Mouse (Mus musculus): Measurements from ENCODE around the gene Rbbp8nl. TPM values are rescaled to one million over a fixed set of nuclear protein-coding genes. Genes with fewer than 3 reads are reported as not detected.
"Not testable (repeated sequence)": the region's sequence is repeated elsewhere in the genome, so short reads cannot be mapped to it uniquely, and the experiment has no call there.

Rbbp8nl gene
- polyA plus RNA-seq, 1 experiment from 2014 or later = not detected

- WGBS (ENCODE audit: insufficient replicate concordance) = 61% methylated on average over 2 of the region's 2 CpGs
- no peaks in the 10 kb centered on the region for H3K9me3 ChIP-seq (replicated peaks; ENCODE audit: control insufficient read depth, low read length)
- no peak overlapping the region for H3K4me2 ChIP-seq (ENCODE audit: low read depth, low read length)
- H3K27ac ChIP-seq (ENCODE audit: low read length) = no peak overlapping the region
- no peak for ATAC-seq (ENCODE audit: low read depth)
- H3K4me1 ChIP-seq (ENCODE audit: control insufficient read depth, low read depth, low read length) = peaks cover 15% of the 10 kb centered on the region
- no peak overlapping the region for H3K9ac ChIP-seq (ENCODE audit: low read depth, low read length)
- H3K27me3 ChIP-seq (ENCODE audit: control insufficient read depth, insufficient read depth, low read depth, low read length) = no peaks in the 10 kb centered on the region
- peaks cover 3% of the 10 kb centered on the region; the same call in 1 of the 2 replicates for H3K36me3 ChIP-seq (ENCODE audit: control insufficient read depth, insufficient read depth)
- H3K4me3 ChIP-seq (ENCODE audit: low read depth, low read length) = no peak overlapping the region
Observed at GRCm38 (mm10) chr2:180267955-180268354, 21.7 kb downstream of the Rbbp8nl start.

DNA sequence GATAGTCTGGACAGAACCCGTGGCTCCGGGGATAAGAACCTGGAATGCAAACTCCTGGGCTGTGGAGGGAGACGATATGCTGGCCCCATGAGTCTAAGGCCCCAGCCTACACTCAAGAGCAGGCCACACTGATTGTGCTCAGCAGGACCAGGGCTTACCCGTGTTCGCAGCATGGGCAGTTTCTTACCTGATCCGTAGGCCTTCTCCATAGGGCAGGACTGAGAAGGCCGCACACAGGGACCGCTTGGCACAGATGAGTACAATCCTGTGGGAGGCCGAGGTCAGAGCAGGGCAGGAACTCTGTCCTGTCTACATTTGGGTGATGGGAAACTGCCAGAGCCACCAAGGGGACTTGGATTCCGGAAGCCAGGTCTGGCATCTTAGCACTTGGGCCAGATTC, 26.8 kb downstream of the Rbbp8nl start:
- Histone ChIP-seq H3K27me3 (ENCODE audit: control insufficient read depth, insufficient read depth, low read depth, low read length) (no peaks in the 10 kb centered on the region), H3K27ac (ENCODE audit: low read length) (no peak overlapping the region), H3K4me1 (ENCODE audit: control insufficient read depth, low read depth, low read length) (peaks cover 6% of the 10 kb centered on the region), H3K9ac (ENCODE audit: low read depth, low read length) (no peak overlapping the region), H3K4me3 (ENCODE audit: low read depth, low read length) (no peak overlapping the region), H3K4me2 (ENCODE audit: low read depth, low read length) (no peak overlapping the region), H3K9me3 (replicated peaks; ENCODE audit: control insufficient read depth, low read length) (no peaks in the 10 kb centered on the region), H3K36me3 (ENCODE audit: control insufficient read depth, insufficient read depth) (peaks cover 9% of the 10 kb centered on the region)
- WGBS (ENCODE audit: insufficient replicate concordance) = 73% methylated on average over 10 of the region's 10 CpGs
- no peak for ATAC-seq (ENCODE audit: low read depth)

DNA sequence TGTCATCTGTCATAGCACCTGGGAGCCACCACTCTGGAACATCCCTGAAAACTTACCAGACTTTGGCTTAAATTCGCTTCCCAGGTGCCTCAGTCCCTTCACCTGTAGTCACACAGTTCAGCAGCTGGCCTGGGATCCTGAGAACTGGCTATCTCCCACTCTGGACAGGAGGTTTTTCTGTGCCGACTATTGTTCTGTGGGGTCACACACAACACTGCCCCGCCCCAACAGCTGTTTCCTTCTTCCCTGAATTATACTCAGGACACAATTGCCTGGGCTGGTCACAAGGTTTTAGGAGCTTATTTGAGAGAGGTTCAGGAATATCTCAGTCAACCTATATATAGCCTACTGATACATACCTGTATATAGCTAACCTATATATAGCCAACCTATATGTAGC, 27.2 kb downstream of the Rbbp8nl start:
- Histone ChIP-seq H3K27me3 (ENCODE audit: control insufficient read depth, insufficient read depth, low read depth, low read length) (no peaks in the 10 kb centered on the region), H3K36me3 (ENCODE audit: control insufficient read depth, insufficient read depth) (peaks cover 9% of the 10 kb centered on the region), H3K4me1 (ENCODE audit: control insufficient read depth, low read depth, low read length) (peaks cover 8% of the 10 kb centered on the region), H3K27ac (ENCODE audit: low read length) (no peak overlapping the region), H3K4me3 (ENCODE audit: low read depth, low read length) (no peak overlapping the region), H3K4me2 (ENCODE audit: low read depth, low read length) (no peak overlapping the region), H3K9ac (ENCODE audit: low read depth, low read length) (no peak overlapping the region), H3K9me3 (replicated peaks; ENCODE audit: control insufficient read depth, low read length) (no peaks in the 10 kb centered on the region)
- WGBS (ENCODE audit: insufficient replicate concordance) = 55% methylated on average over 3 of the region's 3 CpGs
- ATAC-seq (ENCODE audit: low read depth) = no peak

- Histone ChIP-seq H3K27ac (ENCODE audit: low read length) (no peak overlapping the region), H3K4me1 (ENCODE audit: control insufficient read depth, low read depth, low read length) (peaks cover 8% of the 10 kb centered on the region), H3K4me3 (ENCODE audit: low read depth, low read length) (no peak overlapping the region), H3K9ac (ENCODE audit: low read depth, low read length) (no peak overlapping the region), H3K4me2 (ENCODE audit: low read depth, low read length) (no peak overlapping the region), H3K36me3 (ENCODE audit: control insufficient read depth, insufficient read depth) (peaks cover 9% of the 10 kb centered on the region), H3K27me3 (ENCODE audit: control insufficient read depth, insufficient read depth, low read depth, low read length) (no peaks in the 10 kb centered on the region), H3K9me3 (replicated peaks; ENCODE audit: control insufficient read depth, low read length) (no peaks in the 10 kb centered on the region)
- WGBS (ENCODE audit: insufficient replicate concordance) = 76% methylated on average over 7 of the region's 7 CpGs
- no peak for ATAC-seq (ENCODE audit: low read depth)
Observed at GRCm38 (mm10) chr2:180261901-180262300, 27.8 kb downstream of the Rbbp8nl start.

- Histone ChIP-seq H3K4me2 (ENCODE audit: low read depth, low read length) (no peak overlapping the region), H3K4me1 (ENCODE audit: control insufficient read depth, low read depth, low read length) (peaks cover 16% of the 10 kb centered on the region), H3K27ac (ENCODE audit: low read length) (no peak overlapping the region), H3K36me3 (ENCODE audit: control insufficient read depth, insufficient read depth) (peaks cover 9% of the 10 kb centered on the region), H3K9ac (ENCODE audit: low read depth, low read length) (no peak overlapping the region), H3K4me3 (ENCODE audit: low read depth, low read length) (no peak overlapping the region), H3K27me3 (ENCODE audit: control insufficient read depth, insufficient read depth, low read depth, low read length) (no peaks in the 10 kb centered on the region), H3K9me3 (replicated peaks; ENCODE audit: control insufficient read depth, low read length) (no peaks in the 10 kb centered on the region)
- ATAC-seq (ENCODE audit: low read depth) = no peak
- WGBS (ENCODE audit: insufficient replicate concordance) = 53% methylated on average over 8 of the region's 8 CpGs
Observed at GRCm38 (mm10) chr2:180260610-180261480, 28.8 kb downstream of the Rbbp8nl start.

DNA sequence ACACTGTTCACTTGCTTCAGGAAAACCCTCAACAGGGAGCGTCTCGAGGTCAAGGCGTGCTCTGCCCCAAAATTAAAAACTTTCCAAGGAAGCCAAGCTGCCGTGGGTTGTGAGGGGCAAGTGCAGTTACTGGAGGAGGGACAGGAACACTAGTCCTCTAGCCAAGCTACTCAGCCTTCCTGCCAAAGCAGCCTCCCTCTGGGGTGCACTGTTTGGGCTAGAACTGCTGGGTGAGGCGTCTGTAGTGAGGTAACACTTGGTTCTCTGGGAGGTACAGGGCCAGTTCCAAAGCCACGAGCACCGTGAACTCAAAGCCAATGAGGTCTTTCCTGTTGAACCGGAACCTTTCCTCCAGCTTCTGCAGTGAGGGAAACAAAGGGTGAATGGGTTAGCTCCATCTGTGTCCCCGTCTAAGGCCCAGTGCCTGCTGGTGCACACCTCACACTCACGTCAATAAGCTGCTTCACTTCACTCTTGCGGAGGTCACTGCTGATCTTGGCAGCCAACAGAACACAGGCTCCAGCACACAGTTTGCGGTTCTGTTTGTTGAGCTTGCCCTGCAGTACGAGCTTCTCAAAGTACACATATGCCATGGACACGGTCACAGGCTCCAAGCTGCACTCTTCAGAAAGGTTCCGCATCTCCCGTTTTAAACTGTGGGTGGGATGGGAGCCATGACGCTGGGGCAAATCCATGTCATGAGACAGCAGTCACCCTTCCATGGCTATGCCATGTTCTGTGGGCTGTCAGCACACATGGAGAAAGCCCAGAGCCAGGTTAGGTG, 29.7 kb downstream of the Rbbp8nl start:
- not testable (repeated sequence) for H3K9ac ChIP-seq (ENCODE audit: low read depth, low read length); H3K36me3 ChIP-seq (ENCODE audit: control insufficient read depth, insufficient read depth); H3K27me3 ChIP-seq (ENCODE audit: control insufficient read depth, insufficient read depth, low read depth, low read length); H3K4me3 ChIP-seq (ENCODE audit: low read depth, low read length); H3K27ac ChIP-seq (ENCODE audit: low read length); H3K9me3 ChIP-seq (replicated peaks; ENCODE audit: control insufficient read depth, low read length); ATAC-seq (ENCODE audit: low read depth); H3K4me2 ChIP-seq (ENCODE audit: low read depth, low read length)
- WGBS (ENCODE audit: insufficient replicate concordance) = 61% methylated on average over 17 of the region's 17 CpGs
- peaks cover 18% of the 10 kb centered on the region for H3K4me1 ChIP-seq (ENCODE audit: control insufficient read depth, low read depth, low read length)

DNA sequence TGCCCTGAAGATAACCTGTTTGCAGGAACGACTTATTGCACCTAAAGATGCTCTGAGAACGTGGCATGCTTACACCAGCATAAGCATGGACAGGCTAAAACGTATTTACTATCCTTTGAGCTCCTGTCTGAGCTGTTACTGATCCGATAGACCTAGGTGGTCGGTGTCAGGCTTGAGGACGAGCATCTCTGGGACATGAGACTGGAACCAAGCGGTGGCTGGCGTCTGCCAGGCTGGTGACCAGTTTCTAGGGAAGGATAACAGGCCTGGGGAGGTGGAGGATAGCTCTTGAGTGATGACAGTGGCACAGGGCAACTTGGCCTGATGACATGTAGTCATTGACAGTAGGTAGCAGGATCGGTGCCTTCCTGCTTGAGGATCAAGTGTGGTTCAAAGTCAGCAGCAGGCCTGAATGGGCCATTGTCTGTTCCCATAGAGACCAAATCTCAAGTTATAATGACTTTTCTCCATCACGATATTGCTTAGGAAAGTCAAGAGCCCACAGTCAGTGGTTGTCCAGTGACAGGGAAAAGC, 30.7 kb downstream of the Rbbp8nl start:
- not testable (repeated sequence) for H3K27ac ChIP-seq (ENCODE audit: low read length); H3K4me2 ChIP-seq (ENCODE audit: low read depth, low read length); H3K4me3 ChIP-seq (ENCODE audit: low read depth, low read length); H3K27me3 ChIP-seq (ENCODE audit: control insufficient read depth, insufficient read depth, low read depth, low read length); ATAC-seq (ENCODE audit: low read depth); H3K9ac ChIP-seq (ENCODE audit: low read depth, low read length); H3K9me3 ChIP-seq (replicated peaks; ENCODE audit: control insufficient read depth, low read length); H3K36me3 ChIP-seq (ENCODE audit: control insufficient read depth, insufficient read depth)
- WGBS (ENCODE audit: insufficient replicate concordance) = 68% methylated on average over 10 of the region's 10 CpGs
- peaks cover 18% of the 10 kb centered on the region for H3K4me1 ChIP-seq (ENCODE audit: control insufficient read depth, low read depth, low read length)

DNA sequence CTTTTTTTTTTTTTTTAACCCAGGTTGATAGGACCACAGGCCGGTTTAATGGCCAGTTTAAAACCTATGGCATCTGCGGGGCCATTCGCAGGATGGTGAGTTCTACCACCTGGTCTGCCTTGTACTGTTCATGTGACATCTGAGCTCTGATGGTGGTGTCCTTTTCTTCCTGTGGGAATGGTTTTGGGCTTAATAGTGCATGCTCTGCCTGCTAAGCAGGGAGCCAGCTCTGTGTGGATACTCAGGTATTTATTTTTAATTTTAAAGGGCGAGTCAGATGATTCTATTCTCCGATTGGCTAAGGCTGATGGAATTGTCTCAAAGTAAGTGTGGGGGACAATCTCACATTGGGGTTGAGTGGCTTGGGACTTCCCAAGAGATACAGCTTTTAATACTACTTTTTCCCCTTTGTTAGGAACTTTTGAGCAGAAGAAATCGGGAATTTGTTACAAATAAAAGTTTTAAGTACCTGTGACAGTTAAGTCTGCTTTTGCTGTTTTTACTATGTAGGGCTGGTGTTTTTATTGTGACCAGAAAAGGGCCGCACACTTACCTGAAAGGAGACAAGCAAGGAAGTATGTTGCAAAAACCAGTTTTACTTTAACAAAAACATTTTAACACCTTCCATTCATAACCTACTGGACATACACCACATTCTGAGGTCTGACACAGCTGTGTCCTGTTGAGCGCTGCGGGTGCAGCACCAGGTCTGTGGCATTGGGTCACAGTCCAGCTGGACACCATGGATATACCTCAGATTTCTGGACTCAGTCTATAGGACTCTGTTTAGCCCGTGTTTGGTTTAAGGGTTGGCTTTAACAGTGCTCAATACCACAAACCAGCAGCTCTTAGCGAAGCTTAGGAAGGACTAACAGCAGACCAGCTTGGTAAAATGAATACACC, 31.5 kb downstream of the Rbbp8nl start:
- H3K4me2 ChIP-seq (ENCODE audit: low read depth, low read length) = peak overlapping the region; percentile 97
- no peak overlapping the region for H3K27ac ChIP-seq (ENCODE audit: low read length)
- ATAC-seq (ENCODE audit: low read depth) = no peak
- no peaks in the 10 kb centered on the region for H3K9me3 ChIP-seq (replicated peaks; ENCODE audit: control insufficient read depth, low read length)
- H3K4me1 ChIP-seq (ENCODE audit: control insufficient read depth, low read depth, low read length) = peaks cover 18% of the 10 kb centered on the region
- no peaks in the 10 kb centered on the region for H3K27me3 ChIP-seq (ENCODE audit: control insufficient read depth, insufficient read depth, low read depth, low read length)
- H3K36me3 ChIP-seq (ENCODE audit: control insufficient read depth, insufficient read depth) = peaks cover 6% of the 10 kb centered on the region; the same call in 1 of the 2 replicates
- peak overlapping the region; percentile 77 for H3K4me3 ChIP-seq (ENCODE audit: low read depth, low read length)
- H3K9ac ChIP-seq (ENCODE audit: low read depth, low read length) = peak overlapping the region; percentile 75
- 39% methylated on average over 11 of the region's 11 CpGs for WGBS (ENCODE audit: insufficient replicate concordance)

Data from liver, embryonic 16.5 days (tissue).